Mouse (Mus musculus): ENCODE measurements around the gene Olfr867.

Olfr867 gene

DNA sequence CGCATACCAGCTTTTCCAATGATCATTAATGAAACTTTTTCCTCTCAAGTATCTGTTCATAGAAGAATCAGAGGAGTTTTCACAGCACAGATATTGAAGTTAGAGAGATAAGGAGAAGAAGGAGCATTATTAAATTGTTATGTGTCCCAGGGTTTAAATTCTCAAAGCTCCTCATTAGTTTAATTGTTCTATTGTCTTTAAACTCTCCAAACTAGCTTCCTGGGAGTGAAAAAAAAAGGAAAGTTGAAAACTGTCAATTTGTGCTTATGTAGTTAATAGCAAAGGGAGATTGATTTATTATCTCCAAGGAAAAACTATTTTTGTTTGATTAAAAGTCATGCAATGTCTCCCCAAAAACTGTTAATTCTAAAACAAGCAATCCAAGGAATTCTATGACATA lies at the start of gene Olfr867:
TSS of gene Olfr867 (minus strand) at position 101 of the 400 bp plus-strand sequence.
- DNase-seq (ENCODE audit: low spot score in 2 of 2), result no peak

DNA sequence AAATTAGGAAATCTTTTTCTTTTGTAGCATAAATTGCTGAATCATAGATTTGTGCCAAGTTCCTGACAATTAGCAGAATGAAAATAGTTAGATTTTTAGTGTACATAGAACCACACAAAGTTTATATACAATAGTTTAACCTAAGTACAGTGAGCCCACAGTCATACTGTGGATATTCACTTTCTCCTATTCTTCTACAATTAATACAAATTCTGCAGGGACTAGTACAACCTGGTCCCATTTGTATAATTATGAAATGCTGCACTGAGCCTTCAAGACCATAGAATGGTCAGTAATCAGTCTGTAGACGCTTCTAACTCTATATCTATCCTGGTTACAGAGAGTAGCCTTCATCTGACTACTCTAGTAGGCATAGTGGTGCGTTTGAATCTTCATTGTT lies 41.0 kb upstream of the Olfr867 start, which contains the start of gene Olfr868:
TSS of gene Olfr868 (plus strand) at position 301 of the 400 bp plus-strand sequence.
- DNase-seq (ENCODE audit: low spot score in 2 of 2), result no peak

DNA sequence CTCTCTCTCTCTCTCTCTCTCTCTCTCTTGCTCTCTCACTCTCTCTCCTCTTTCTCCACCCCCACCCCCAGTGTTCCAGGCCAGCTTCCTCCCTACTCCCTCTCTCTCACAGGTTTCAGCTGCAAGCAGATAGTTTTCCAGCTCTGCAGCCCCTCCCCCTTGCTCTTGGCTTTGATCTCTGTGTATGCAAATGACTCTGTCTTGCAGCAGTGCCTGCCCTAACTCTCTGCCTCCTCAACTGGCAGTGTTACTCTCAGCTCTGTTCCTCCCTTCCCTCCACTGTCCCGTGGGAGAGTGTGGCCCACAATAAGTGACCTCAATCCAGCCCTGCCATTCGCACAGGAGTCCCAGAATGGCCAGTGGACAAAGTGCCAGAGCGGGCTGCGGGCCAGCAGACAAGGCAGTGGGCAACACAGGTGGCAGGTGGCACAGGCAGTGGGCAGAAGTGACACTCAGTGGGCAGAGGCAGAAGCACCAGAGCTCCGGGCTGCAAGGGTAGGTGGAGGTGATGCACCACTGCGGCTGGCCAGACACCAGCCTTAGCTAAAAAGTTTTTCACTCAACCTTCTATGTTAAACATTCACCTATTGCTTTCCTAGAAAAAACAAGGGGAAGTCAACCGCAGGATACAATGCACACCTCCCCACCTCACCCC lies 16.3 kb upstream of the Olfr867 start:
- DNase-seq (ENCODE audit: low spot score in 2 of 2), result no peak

DNA sequence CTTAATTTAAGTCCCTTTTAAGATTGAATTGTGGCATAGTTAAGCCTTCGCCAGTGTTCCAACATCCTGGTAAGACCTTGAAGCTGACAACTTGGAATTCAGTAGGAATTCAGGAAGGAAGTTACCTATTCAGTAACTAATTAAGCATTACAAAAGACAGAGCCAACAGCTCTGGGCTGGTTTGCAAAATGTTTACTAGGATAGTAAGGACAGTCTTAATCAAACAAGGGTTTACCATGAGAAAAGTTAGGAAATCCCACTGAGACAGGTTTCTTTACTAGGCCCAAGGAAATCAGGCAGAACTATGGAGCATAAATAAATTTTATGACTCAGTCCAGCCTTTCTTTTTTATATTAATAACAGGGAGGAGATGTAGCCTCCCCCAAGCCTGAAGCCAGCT lies 13.9 kb upstream of the Olfr867 start:
- no peak for DNase-seq (ENCODE audit: low spot score in 2 of 2)

DNA sequence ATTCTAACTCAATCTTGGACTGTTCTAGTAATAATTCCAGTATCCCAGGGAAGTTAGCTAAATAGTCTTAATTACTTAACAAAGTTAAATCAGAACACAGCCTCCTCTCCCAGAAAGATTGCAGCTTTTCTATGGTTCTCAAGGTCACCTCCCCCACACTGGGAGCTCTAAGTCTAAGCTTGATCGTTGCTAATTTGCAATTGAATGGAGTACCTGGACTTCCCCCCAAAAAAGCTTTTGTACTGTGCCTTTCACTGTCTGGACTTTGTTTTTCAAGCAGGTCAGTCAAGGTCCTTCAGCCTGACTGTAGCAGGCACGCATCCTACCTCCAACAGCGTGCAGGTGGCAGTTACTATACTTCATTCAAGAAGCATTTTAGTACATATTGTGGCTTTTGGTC lies 12.9 kb upstream of the Olfr867 start:
- no peak for DNase-seq (ENCODE audit: low spot score in 2 of 2)

DNA sequence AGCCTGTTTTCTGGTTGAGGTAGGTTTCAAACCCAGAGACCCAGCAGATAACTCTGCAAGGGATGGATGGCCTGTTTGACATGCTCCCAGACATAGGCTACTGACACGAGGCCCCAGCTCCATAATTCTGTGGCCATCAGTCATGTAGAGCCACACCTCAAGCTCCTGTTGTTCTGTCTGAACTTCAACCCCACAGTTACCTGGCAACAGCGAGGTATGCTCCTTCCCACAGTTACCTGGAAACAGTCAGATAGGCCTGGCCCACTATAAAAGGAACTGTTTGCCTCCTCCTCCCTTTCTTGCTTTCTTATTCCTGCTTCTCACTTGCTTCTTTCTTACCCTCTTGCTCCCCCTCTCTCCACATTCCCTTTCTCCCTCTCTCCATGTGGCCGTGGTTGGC lies 9.4 kb downstream of the Olfr867 start:
- no peak for DNase-seq (ENCODE audit: low spot score in 2 of 2)

DNA sequence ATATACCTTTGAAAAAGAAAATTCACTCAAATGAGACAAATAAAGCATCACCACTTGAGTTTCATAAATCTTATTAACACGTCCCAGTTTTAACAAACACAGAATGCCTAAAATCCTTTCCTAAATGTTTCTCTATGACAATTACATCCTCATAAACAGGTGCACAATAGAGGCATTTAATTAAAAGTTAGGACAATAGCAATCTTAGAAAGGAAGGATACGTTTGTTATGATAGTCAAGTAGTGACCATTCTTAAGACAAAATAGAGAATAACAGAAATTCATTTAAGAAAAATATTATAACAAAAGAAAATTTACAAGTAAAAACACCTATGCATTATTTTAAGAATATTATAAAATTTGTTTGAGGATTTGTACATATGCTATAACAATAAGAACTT lies 29.4 kb downstream of the Olfr867 start, which contains the start of gene Olfr866:
TSS of gene Olfr866 (minus strand) at position 101 of the 400 bp plus-strand sequence.
- no peak for DNase-seq (ENCODE audit: low spot score in 2 of 2)

Data from right cerebral cortex, postnatal 10 days (tissue).